Mouse (Mus musculus) v-Abl transformed pro-B cells (cell line): ENCODE data around the gene Rpl14.
"Not testable (repeated sequence)": the region's sequence is repeated elsewhere in the genome, so short reads cannot be mapped to it uniquely, and the experiment has no call there.

Source experiments
- in situ Hi-C, 2 experiments: fragments of 400-800 bp; cut with MboI; formaldehyde crosslinking; loops; one replicate each; pipeline ENCODE4 v1.15.1; 2025; ENCODE audit not compliant: unreplicated experiment in 2 of 2

Gene Rpl14

GRCm38 (mm10) chr9:120570741-120571592, at the start of gene Rpl14:
Gene Rpl14, plus strand, starts transcription at chr9:120571444.
- in situ Hi-C loops = loop anchor here in 1 of 2 experiments (10.0 kb wide), 2 partner anchors 446 to 1104 kb away; partner anchors contain the start of gene Rpsa

DNA sequence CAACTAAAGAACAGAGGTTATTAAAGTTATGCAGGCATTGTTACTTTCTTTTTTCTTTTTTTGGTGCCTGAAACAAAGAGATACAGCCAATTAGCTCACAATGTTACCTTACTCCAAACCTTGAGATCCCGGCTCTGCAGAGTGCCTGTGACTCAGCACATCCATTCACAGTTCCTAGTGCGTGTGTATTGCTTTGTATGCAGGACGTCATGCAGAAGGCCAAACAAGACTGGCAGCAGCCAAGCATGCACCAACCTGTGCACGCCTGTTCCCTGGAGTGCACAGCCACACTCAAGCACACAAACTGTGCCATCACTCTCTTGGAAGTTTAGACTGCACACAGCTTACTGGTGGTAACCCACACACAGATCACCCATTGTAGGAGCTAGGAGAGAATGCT, 44.0 kb upstream of the Rpl14 start:
- in situ Hi-C loops = no loop called here

GRCm38 (mm10) chr9:120527919-120528318, 43.3 kb upstream of the Rpl14 start:
- in situ Hi-C loops = no loop called here

DNA sequence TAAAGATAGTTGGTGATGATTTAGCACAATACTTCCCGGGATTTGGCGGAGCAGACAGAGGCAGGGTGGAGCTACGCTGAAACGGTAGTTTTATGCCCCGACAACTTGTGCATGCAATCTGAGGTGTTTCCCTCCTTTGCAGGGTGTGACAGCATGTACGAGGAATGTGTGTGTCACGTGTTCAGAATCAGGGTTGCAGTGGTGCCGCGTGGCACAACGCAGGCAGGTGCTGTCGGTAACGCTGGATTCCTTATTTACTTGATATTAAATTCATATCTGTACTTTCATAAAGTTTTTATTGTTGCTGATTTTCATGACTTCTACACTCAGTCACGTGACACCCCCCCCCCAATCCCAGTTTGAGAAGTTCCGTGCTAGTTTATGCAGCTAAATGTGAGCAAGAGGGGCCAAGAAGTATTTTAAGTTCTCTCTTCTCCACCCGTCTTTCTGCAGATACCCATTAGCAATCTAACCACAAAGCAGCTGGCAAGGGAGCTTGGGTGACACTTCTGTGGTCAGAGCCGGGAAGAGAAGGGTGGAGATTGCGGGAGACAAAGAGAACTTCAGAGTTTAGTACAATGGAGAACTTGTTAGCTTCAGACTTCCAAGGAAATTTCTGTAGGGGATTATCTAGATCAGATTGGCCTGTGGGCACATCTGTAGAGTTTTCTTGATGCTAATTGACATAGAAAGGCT, 42.3 kb upstream of the Rpl14 start:
- in situ Hi-C loops = no loop called here

GRCm38 (mm10) chr9:120530471-120530870, 40.8 kb upstream of the Rpl14 start:
- in situ Hi-C loops = no loop called here

GRCm38 (mm10) chr9:120532062-120532461, 39.2 kb upstream of the Rpl14 start:
- in situ Hi-C loops = no loop called here

GRCm38 (mm10) chr9:120532691-120533090, 38.6 kb upstream of the Rpl14 start:
- in situ Hi-C loops = no loop called here

DNA sequence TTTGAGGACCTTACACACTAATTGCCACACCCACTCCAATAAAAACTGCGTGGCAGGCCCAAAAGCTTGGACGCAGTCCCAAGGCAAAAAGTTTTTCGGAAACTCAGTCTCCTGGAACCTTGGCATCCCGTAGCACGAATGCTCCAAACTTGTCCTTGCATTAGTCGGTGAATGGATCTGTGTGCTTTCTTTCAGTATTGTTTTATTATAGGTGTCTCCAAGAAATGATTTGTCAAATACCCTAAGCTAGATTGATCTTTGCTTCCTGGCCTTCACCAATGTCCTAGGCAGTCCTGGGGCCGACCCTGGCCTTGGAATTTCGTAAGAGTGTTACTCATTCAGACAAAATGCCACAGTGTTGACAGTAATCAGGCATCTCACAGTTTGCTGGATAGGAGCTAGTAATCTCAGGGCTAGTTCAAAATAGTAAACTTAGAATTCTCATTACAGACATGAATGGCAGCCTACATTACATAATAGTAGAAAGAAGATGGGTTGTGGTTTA, 37.7 kb upstream of the Rpl14 start:
- in situ Hi-C loops = not testable (repeated sequence)

DNA sequence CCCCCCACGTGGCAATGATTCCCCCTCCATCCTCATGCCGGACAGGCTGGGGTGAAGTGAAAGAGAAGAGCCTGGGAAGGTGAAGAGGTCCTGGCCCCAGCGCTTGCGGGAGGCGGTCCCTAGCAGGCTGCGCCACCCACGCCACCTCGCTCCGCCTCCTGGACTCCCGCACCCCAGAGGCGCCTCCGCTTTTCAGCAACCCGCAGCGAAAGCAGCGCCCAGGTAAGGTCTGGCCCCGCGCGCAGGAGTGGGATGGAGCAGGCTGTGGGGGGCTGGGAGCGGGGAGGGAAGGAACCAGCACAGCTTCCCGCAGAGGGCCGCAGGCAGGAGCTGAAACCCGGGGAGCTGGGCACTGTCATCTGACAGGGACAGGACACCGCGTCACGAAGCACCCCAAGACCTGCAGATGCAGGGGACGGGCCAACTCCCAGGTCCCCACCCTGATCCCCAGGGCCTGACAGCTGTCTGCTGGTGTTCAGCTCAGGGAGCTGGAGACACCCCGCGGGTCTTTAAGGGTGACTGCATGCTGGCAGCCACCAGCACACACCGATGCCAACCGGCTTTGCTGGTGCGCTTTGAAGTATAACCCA, 31.5 kb upstream of the Rpl14 start, which contains the start of gene Entpd3:
Entpd3 (plus strand) TSS at position 157 of the 590 bp plus-strand sequence.
- in situ Hi-C loops = no loop called here

DNA sequence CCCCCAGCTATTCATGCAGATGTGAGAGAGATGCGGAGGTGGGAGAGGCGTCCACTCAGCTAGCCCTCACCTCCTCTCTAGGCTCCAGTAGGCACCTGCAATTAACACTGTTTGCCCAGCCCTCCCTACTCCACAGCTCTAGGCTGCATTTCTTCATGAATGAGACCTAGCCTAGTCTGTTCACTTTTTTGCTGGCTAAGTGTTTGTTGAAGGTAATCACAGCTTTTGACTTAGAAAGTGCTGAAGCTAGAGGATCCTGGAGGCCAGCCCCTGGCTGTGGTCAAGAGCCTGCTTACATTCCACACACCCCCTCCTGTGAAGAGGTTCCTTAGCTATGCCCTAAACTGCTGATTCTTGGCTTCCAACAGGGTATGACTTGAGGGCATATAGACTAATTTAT, 29.8 kb upstream of the Rpl14 start:
- in situ Hi-C loops = no loop called here

DNA sequence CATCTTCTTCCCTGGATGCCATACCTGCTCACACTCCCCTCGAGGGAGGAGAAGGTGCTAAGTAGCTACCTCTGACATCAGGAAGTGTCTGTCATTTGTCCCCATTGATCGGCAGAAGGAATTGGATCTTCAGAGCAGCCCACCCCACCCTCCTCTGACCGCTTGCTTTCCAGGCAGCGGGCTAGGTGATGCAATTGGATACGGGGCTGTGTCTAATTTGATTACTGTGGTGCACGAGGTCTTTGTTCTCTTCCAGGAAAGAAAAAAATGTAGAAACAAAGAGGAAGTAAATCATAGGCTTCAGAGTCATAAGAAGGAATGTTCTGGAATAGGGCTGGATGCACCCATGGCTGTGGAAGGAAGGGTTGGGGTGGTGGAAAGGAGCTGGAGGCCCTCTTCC, 29.0 kb upstream of the Rpl14 start:
- in situ Hi-C loops = no loop called here

GRCm38 (mm10) chr9:120545994-120546393, 25.2 kb upstream of the Rpl14 start:
- in situ Hi-C loops = no loop called here

DNA sequence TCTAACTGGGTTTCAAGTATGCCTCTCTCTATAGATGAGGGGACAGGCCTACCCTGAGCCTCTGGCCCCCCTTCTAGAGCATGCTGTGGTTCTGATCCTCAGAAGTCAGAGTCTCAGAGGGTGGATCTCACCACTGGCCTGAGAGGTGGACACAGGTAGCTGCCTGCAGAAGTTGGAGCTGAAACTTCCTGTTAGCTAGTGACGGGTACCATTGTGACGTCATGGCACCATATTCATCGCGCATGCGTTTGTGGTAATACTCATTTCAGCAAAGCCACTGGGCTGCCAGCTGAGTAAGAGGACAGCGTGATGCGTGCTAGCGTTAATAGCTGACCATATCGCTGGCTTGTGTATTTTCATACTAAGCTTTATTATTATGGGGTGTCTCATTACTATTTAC, 24.8 kb upstream of the Rpl14 start:
- in situ Hi-C loops = no loop called here

GRCm38 (mm10) chr9:120547026-120547668, 24.1 kb upstream of the Rpl14 start:
- in situ Hi-C loops = no loop called here

DNA sequence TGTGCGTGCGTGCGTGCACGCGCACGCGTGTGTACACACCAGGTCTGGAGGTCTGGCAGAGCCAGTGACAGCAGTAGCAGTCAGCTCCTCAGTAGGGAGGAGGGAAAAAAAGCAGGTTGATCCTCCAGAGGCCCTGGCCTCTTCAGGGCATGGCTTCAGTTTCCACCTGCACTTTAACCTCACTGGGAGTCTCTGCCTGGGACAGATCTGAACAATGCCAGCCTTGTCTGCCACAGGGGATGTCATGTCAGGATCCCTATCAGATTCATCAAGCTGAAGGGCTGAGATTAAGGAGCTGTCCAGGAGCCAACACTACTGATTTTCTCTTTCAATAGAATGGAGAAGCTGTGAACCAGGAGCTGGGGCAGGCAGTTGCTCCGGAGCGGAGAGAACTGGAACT, 20.5 kb upstream of the Rpl14 start:
- in situ Hi-C loops = no loop called here

DNA sequence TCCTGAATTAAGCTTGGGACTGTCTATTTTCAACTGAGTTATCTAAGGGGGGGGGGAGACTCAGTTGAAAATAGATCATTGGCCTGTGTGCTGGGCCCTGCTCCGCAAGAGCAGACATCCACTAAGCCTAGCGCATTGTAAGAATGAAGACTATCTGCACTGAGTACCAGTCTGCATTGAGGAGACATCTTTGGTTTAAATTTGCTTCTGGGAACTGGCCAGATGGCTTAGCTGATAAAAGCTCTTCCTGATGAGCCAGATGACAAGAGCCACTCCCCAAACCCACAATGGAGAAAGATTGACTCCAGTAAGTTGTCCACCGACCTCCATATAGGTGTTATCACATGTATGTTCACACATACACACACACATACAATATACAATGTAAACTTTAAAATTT, 7.7 kb upstream of the Rpl14 start:
- in situ Hi-C loops = no loop called here

GRCm38 (mm10) chr9:120564247-120564646, 7.0 kb upstream of the Rpl14 start:
- in situ Hi-C loops = no loop called here

DNA sequence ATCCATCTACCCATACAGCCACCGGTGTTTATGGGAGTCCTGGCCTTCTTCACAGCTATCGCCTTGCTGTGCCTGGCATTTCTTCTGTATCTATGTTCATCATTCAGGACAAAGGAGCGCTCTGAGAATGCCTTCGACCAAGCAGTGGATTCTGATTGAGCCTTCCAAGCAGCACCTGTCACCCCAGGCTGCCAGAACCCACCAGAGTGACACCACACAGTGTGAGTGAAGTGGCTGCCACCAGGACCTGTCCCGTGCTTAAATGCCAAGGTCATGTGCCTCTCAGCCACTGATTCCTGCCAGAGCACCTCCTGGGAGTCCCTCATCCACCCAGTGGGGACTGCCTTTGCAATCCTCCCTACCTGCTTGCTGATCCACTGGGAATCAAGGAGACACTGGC, 4.9 kb upstream of the Rpl14 start:
- in situ Hi-C loops = no loop called here

- in situ Hi-C loops = no loop called here
These were observed 2.3 kb upstream of the Rpl14 start for GRCm38 (mm10) chr9:120568917-120569316.

DNA sequence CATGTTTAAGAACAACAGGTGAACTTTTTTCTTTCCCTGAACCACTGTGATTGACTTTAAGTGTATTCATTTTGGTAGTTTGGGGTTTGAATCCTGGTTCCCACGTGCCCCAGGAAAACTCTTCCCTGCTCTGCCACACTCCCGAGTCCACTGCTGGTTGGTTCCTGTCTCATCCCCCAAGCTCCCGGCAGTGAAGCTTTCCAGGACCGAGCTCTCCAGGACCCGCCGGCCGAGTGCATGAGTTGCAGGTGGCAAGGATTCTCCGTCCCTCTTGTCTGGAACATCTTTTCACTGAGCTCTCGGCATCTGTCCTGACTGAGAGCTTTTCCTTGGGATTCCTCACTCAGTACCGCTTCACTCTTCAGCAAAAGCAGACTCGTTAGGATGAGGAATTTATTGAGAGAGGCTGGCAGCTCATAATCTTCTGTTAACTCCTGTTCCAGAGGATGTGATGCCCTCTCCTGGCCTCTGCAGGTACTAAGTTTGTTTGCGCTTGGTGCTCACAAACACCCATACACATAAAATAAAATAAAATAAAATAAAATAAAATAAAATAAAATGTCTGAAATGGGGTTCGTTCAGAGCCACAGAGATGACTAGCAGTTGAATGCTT, 1.4 kb upstream of the Rpl14 start:
- in situ Hi-C loops = loop anchor here in 1 of 2 experiments (10.0 kb wide), 2 partner anchors 445 to 1105 kb away; partner anchors contain the start of gene Rpsa
